9 mouse cellular contexts compared by ENCODE assay signal in the genomic region with DNA sequence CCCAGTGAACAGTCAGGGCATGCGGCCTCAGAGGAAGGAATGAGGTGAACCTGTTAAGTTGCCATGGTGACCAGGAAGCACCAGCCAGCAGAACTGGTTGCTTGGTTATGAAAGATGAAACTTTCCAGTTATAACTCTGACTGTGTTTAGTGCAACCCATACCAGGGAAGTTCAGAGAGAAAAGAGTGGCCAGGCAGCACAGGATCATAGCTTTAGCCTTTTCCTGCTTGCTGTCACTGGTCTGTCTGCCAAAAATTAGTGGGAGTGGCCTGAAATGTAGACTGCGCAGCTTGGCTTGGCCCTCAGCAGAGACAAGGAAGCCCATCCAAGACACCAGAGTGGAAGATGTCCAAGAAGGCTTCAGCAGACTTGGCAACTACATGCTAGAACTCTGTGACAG.
DNase-seq lines count a peak whose midpoint lies in the region; ATAC-seq lines count a peak whose summit lies in the region.
"Had no signal": no experiment of that assay in that cellular context is flagged by ENCODE, and none has a peak within 500 bp of the region (broad histone marks: within the 10 kb centered on the region; RNA-seq: fewer than 3 reads in every experiment).

No protein-coding gene starts in this region.

- H3K27ac ChIP-seq in kidney, embryonic 16.5 days (ENCODE audit: low read length) = no peak overlapping the region
- H3K27ac ChIP-seq: layer of hippocampus, adult 2 months had no signal

- ATAC-seq in kidney, embryonic 16.5 days (ENCODE audit: low FRiP score, low TSS enrichment) = no peak

- H3K27me3 ChIP-seq in kidney, embryonic 16.5 days (ENCODE audit: insufficient read depth, low read length) = no peaks in the 10 kb centered on the region

- peak; percentile 16 for DNase-seq in kidney, adult 18-20 months
- DNase-seq in R1 (ENCODE audit: low read depth, low spot score) = peak; percentile 23
- DNase-seq in cerebellum, postnatal 36 days = peak; percentile 5 to 18
- peak; percentile 59 for DNase-seq in heart, postnatal 4 days
- DNase-seq in lung, postnatal 10 days = peak; percentile 89
- DNase-seq in spleen, postnatal 4 days (ENCODE audit: low spot score in 2 of 2) = no peak
- DNase-seq in layer of hippocampus, adult 9-11 months = no peak

- no peak overlapping the region for H3K4me3 ChIP-seq in kidney, embryonic 16.5 days (ENCODE audit: low read length)
- H3K4me3 ChIP-seq: layer of hippocampus, adult 2 months had no signal

- no peaks in the 10 kb centered on the region for H3K9me3 ChIP-seq in kidney, embryonic 16.5 days (ENCODE audit: low read length)

- WGBS in kidney, embryonic 16.5 days = 87% methylated on average over 2 of the region's 2 CpGs

- H3K36me3 ChIP-seq in kidney, embryonic 16.5 days (ENCODE audit: insufficient read depth, low read length) = no peaks in the 10 kb centered on the region

- no peak overlapping the region for H3K4me2 ChIP-seq in kidney, embryonic 16.5 days (replicated peaks; ENCODE audit: low read depth, low read length)

- H3K4me1 ChIP-seq in kidney, embryonic 16.5 days (ENCODE audit: insufficient read depth, low read length) = no peaks in the 10 kb centered on the region

- H3K9ac ChIP-seq in kidney, embryonic 16.5 days (replicated peaks; ENCODE audit: low read length) = no peak overlapping the region

Comparison
In these comparisons a context has a peak if more than half of its experiments do, and no peak if none do; other contexts are left out.
1. DNase-seq: peak in kidney, adult 18-20 months (single experiment), R1 (single experiment), cerebellum, postnatal 36 days (2 of 2), heart, postnatal 4 days (single experiment) and lung, postnatal 10 days (single experiment); none in spleen, postnatal 4 days (0 of 2) and layer of hippocampus, adult 9-11 months (single experiment).